Mouse (Mus musculus) 3T3-L1 (cell line): ENCODE measurements around the gene Kif4.

Source experiments
- DNase-seq: peaks from one replicate; pipeline ENCODE4 v3.0.0-alpha.2; 2015; ENCODE audit warnings: low read depth, low spot score

Kif4 gene

GRCm38 (mm10) chrX:100625546-100625801 lies at the start of gene Kif4:
Kif4 (plus strand) TSS chrX:100625737.
- no peak for DNase-seq

DNA sequence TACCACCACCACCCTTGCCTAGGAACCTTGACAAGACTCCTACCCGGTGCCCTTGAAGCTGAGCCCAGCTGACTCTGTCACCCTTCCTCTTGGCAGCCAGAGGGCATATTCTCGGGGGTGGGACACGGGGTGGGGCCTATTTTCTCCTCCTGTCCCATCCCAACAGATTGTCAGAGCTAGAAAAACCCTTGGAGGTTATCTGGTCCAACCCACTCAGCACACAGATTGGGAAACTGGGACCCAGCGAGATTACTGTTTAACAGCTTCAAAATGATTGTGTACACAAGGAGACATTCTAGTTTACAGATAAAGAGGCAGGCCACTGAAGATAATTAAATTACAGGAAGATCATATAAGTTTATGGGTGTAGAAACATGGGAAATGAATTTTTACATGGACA lies 30.7 kb upstream of the Kif4 start, which contains the start of gene P2ry4:
P2ry4 (minus strand) TSS at position 79 of the 400 bp plus-strand sequence.
- no peak for DNase-seq

DNA sequence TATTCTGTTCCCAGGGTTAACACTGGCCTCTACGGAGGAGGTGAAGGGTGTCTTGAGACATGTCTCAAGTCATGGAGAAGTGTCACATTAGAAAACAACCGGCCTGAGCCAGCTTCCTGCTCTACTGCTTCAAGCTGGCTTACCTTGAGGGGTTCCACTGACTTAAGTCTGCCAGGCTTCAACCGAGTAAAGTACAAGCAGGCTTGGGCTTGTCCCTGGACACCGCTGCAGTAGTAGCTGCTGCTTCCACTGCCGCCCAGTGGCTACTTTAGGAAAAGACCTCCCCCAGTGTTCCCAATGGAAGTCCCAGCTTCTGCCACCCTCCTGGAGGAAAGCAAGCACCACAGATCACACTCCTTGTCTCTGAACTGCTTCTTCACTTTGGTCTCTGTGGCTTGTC lies 28.1 kb upstream of the Kif4 start:
- DNase-seq, result peak; percentile 66

GRCm38 (mm10) chrX:100599755-100600154 lies 25.8 kb upstream of the Kif4 start:
- no peak for DNase-seq

GRCm38 (mm10) chrX:100605314-100605713 lies 20.2 kb upstream of the Kif4 start, which contains the start of gene Arr3:
Arr3 (plus strand) TSS chrX:100605497.
- no peak for DNase-seq

DNA sequence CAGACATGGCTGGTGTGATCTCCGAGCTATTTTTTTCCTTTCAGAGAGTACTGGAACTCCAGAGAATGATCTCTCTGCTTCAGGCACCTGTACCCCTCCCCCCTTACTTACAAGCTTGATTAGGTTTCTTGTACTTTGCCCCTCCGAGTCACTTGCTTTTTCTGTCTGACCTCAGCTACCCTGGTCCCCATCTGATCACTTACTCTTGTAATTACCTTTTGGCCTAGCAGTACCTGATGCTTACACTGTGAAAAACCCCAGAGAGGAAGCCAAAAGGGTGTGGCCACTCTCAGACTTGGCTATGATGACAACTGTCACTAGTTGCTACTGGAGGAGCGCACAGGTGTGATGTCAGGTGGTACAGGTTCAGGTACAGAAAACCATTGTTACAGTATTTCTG lies 7.0 kb upstream of the Kif4 start:
- no peak for DNase-seq

DNA sequence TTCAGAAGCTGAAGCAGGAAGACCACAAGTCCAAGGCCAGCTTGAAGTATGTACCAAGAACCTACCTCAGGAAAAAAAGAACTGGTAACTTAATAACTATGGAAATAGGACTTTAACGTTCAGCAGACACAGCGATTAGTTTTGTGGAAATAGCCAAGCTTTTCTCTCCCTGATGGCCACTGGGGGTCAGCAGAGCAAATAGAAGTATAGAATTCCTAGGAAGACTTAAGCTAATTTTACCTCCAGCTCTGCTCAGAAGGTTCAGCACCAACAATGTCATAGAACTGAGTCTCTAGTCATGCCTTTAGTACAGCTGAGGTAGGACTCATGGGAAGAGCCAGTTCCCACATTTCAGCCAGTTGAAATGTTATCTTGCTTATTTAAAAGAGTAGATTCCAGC lies 4.2 kb upstream of the Kif4 start:
- DNase-seq, result peak; percentile 37

- no peak for DNase-seq
Observed at GRCm38 (mm10) chrX:100624242-100624641, 1.3 kb upstream of the Kif4 start.

DNA sequence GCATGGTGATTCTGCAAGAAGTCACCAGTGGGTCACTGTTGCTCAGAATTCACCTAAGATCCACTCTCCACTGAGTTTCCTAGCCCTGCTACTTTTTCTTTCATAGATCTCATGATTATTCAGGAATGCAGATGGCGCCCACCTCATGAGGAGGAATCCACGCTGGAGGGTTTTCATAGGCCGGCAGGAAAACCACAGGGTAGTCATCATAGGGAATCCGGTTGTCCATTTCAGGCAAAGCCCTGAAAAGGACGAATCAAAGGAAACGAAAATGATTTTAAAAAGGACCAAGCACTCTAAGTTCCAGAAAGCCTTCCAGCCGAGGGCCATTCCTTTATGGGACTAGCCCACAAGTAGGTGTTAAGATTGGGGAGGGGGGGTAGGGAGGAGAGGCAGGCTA lies 391 bp upstream of the Kif4 start:
- DNase-seq, result peak; percentile 59

DNA sequence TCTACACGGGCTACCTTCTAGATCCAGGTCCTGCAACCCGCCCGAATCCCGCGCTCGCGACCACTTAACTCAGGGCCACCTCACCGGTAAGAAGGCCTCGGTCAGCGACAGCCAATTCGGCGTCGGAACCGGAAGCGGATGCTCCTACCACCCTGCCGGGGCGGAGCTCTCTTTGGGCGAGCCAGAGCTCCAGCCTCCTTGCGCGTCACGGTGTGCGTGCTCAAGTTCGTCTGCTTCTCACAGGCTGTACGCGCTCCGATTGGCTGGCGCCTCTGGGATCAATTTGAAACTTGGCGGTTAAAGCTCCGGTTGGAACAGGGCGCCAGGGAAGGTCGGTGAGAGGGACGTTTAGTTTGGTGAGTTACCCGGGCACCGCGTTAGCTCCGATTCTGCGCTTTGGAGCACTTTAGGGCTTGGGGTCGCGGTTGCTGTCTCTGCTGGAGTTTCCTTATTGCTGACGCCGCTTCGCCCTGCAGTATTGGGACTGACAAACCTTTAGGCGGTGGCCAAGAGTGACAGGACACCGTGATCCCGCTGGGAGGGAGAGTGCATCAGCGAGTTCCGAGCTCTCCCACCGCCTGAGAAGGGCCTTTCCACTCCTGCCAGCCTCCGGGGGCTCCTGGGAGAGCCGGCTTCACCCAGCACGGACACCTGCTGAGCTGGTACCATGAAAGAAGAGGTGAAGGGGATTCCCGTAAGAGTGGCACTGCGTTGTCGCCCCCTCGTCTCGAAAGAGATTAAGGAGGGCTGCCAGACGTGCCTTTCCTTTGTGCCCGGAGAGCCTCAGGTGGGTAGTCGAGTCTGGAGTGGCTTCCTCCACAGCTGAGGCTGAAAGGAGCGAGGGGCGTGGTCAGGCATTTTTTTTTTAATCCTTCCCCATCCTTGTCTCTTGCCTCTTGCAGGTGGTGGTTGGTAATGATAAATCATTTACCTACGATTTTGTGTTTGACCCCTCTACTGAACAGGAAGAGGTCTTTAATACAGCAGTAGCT lies 561 bp downstream of the Kif4 start, which contains the start of gene Pdzd11:
Pdzd11 (minus strand) TSS at position 767 of the 992 bp plus-strand sequence.
- peak; percentile 97 for DNase-seq

- no peak for DNase-seq
Observed at GRCm38 (mm10) chrX:100629076-100629475, 3.5 kb downstream of the Kif4 start.

GRCm38 (mm10) chrX:100638477-100638876 lies 12.9 kb downstream of the Kif4 start:
- DNase-seq, result no peak

DNA sequence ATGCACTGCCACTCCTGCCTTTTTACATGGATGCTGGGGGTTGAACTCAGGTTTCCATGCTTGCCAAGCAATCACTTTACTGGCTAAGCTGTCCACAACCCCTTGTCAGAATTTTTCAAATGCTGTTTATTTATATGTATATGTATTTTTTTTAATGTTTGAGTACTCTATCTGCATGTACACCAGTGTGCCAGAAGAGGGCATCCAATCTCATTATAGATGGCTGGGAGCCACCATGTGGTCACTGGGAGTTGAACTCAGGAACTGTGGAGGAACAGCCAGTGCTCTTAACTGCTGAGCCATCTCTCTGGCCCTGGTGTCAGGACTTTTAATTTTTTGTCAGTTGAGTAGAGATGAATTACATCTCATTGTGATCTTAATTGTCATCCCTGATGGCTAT lies 27.3 kb downstream of the Kif4 start:
- peak; percentile 40 for DNase-seq

DNA sequence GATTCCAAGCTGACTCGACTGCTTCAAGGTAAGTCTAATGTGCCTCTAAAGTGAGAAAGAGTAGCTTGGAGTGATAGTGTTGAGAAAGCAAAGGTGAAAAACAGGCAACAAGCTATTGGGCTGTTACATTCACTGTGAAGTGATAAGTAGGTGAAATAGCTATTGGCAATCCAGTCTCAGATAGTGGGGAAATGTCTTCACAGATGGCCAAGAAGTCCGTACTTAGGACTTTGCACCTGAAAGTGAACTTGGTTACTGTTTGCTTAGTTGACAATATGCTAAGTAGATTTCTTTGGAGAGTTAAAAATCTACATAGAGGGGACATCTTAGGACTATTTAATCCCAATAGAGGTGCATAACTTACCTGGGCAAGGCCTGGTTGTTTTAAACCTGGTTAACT lies 39.3 kb downstream of the Kif4 start:
- no peak for DNase-seq

DNA sequence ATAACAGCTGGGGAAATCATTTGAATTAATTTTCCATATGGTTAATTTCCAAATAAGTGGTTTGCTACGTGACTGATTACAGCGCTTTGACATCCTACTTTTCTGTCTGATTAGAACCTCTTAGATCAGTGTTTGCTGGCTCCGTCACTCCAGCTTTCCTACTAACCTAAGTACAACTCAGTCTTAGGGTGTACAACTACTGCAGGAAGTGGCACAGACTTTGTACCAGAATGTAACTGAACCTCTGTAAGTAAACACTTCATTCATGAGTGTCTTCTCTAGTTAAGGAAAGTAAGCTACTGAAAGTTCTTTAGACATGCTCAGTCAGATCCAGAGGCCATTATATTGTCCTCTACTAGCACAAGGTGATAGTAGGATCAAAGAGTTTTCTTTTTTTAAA lies 52.7 kb downstream of the Kif4 start:
- no peak for DNase-seq

DNA sequence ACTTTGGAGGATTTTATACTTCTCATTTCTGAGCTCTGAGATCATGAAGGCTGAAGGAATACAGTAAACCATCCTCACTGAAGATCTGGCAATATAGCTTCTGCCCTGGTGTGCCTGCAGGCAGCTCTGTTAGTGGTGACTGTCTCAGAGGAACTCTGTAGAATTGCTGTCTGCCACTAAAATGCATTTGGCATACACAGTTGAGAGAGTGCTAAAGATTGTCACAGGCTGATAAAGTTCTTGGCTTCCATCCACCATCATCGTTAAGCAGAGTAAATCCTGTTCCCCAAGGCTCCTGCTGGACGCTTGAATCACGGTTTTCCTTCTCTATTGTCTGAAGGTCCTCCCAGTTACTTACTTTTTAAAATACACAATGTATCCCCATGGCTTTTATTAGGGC lies 61.0 kb downstream of the Kif4 start:
- DNase-seq, result peak; percentile 58

DNA sequence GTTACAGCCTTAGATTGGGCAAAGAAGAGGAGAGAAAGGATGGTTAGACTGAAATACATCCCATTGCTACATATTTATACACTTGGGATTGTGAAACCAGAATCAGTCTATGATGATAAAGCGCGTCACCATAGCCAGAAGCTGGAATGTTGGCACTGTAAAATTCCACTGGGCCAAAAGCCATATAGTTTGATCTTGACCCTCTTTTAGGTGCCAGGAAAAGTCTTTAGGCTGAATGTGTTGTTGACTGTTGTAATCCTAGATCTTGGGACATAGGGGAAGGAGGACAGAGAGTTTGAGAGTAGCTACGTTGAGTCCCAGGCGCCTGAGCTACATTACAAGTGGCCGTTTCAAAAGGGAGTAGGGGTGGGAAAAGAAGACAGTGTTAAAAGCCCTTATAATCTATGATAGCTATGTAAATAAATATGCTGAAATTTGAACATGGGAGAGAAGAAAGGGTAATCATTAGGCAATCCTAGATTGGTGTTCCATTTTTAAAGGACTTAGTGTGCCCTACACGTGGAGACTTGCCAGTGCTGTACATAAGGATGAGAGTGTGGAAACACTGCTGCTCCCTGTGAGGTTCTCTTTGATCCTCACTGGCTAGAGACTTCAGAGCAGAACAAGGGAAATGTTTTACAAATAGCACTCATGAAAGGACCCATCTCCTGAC lies 62.0 kb downstream of the Kif4 start:
- DNase-seq, result peak; percentile 84

DNA sequence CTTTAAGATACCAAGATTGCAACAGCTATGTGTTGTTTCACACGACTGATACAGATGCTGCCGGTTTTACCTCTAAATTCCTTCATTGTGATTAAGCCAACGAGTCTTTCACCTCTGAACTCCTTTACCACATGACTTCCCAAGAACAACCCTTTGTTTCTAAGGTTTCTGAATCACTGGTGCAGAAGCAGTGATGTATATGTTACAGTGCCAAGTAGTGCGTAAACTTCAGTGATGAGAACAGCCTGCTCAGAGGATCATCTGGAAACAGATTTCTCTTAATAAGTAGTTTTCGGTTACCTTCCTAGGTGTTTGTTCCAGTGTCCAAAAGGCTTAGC lies 62.5 kb downstream of the Kif4 start:
- DNase-seq, result peak; percentile 76

GRCm38 (mm10) chrX:100696776-100697175 lies 71.2 kb downstream of the Kif4 start:
- peak; percentile 56 for DNase-seq

DNA sequence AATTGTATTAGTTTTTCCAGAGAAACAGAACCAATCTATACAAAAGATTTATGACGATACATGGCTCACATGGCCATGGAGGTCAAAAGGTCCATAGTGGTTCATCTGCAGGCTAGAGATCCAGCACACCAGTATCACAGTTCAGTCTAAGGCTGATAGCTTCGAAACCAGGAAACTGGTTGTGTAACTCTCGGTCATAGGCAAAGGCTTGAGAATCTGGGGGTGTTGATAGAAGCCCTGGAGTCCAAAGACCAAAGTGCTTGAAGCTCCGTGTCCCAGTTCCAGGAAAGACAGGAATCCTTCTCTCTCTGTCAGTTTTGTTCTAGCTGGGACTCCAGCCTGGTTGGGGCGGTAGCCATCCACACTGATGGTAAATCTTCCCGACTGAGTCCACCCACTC lies 82.5 kb downstream of the Kif4 start:
- DNase-seq, result no peak

- peak; percentile 76 for DNase-seq
Observed at GRCm38 (mm10) chrX:100716173-100716572, 90.6 kb downstream of the Kif4 start.

DNA sequence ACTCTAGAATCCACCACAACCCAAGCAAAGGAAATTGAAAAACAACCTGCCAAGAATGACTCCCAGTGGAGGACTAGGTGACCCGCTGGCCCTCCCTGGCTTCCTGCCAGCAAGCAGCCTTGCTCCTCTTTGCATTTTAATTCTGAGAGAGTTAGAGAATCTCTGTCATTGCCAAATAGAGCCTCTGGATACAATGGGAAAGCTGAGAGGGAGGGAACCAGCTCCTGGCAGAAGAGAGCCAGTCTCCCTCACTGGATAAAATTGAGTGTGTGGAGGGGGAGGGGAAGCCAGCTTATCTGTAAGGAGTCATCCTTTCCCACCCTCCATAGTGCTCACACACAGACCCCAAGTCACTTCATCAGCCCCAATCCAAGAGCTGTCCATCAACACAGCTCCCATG lies 103.4 kb downstream of the Kif4 start:
- DNase-seq, result peak; percentile 48

DNA sequence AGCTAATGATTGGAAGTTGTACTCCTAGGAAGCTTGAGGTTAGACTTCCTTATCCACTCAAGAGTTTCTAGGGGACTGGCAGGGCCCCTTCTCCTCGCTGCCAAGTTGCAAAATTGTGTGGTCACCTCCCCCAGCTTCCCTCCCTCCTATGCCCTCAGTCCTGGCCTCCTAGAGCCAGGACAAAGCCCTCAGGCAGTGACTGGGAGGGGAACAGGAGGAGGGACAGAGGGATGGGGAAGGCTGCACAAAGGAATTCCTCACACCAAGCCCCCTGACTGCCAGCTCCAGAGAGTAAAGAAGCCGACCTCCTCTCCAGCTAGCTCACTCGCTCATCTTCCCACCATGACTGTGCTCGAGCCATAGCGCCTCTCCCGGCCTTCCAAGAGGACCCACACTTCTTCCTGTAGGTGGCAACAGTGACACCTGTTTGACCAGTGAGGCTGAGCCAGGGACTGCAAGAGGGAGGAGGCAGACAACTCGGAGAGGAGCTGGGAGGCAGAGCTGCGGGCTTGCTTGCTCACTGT lies 104.2 kb downstream of the Kif4 start, which contains the start of gene Gdpd2:
Gdpd2 (plus strand) TSS at position 209 of the 524 bp plus-strand sequence.
- peak; percentile 64 for DNase-seq
